Mouse (Mus musculus): ENCODE data around the gene Mreg. TPM values are rescaled to one million over a fixed set of nuclear protein-coding genes. Genes with fewer than 3 reads are reported as not detected.
"Not testable (repeated sequence)": the region's sequence is repeated elsewhere in the genome, so short reads cannot be mapped to it uniquely, and the experiment has no call there.

The Mreg gene
- polyA plus RNA-seq, 1 experiment from 2014 or later: 1.8 TPM

- Histone ChIP-seq H3K9me3 (ENCODE audit: low read depth, low read length) (no peaks in the 10 kb centered on the region), H3K27me3 (ENCODE audit: insufficient read depth, low read length) (no peaks in the 10 kb centered on the region), H3K4me2 (peak overlapping the region; percentile 65), H3K36me3 (ENCODE audit: insufficient read depth) (no peaks in the 10 kb centered on the region), H3K9ac (no peak overlapping the region; the same call in 1 of the 2 replicates), H3K4me3 (ENCODE audit: low read depth, low read length) (peak overlapping the region; percentile 39), H3K27ac (ENCODE audit: low read depth) (peak overlapping the region; percentile 90; the same call in 1 of the 2 replicates), H3K4me1 (ENCODE audit: insufficient read depth) (0 out of 2 replicates have a peak, but pooled peaks cover 6% of the 10 kb centered on the region)
- TF ChIP-seq CTCF (IDR thresholded peaks at IDR 0.05; ENCODE audit: low read depth): no peak
- no peak for ATAC-seq (ENCODE audit: insufficient read depth)
- peak; percentile 48 for DNase-seq
- 29% methylated on average over 11 of the region's 11 CpGs for WGBS
Observed at GRCm38 (mm10) chr1:72253881-72254491, 41.9 kb upstream of the Mreg start.

- Histone ChIP-seq H3K27ac (ENCODE audit: low read depth) (no peak overlapping the region), H3K36me3 (ENCODE audit: insufficient read depth) (no peaks in the 10 kb centered on the region), H3K4me1 (ENCODE audit: insufficient read depth) (0 out of 2 replicates have a peak, but pooled peaks cover 6% of the 10 kb centered on the region), H3K9ac (no peak overlapping the region), H3K9me3 (ENCODE audit: low read depth, low read length) (no peaks in the 10 kb centered on the region), H3K4me2 (no peak overlapping the region), H3K27me3 (ENCODE audit: insufficient read depth, low read length) (no peaks in the 10 kb centered on the region), H3K4me3 (ENCODE audit: low read depth, low read length) (no peak overlapping the region)
- ATAC-seq (ENCODE audit: insufficient read depth): no peak
- no peak for DNase-seq
- WGBS: 78% methylated on average over 1 of the region's 1 CpGs
- no peak for TF ChIP-seq CTCF (IDR thresholded peaks at IDR 0.05; ENCODE audit: low read depth)
Observed at GRCm38 (mm10) chr1:72251806-72252205, 39.7 kb upstream of the Mreg start.

GRCm38 (mm10) chr1:72248226-72248737 lies 36.2 kb upstream of the Mreg start:
- H3K27me3 ChIP-seq (ENCODE audit: insufficient read depth, low read length); ATAC-seq (ENCODE audit: insufficient read depth); H3K4me2 ChIP-seq; DNase-seq; H3K36me3 ChIP-seq (ENCODE audit: insufficient read depth); H3K4me1 ChIP-seq (ENCODE audit: insufficient read depth); H3K27ac ChIP-seq (ENCODE audit: low read depth); H3K9ac ChIP-seq; H3K9me3 ChIP-seq (ENCODE audit: low read depth, low read length); H3K4me3 ChIP-seq (ENCODE audit: low read depth, low read length): not testable (repeated sequence)
- 38% methylated on average over 9 of the region's 9 CpGs for WGBS

DNA sequence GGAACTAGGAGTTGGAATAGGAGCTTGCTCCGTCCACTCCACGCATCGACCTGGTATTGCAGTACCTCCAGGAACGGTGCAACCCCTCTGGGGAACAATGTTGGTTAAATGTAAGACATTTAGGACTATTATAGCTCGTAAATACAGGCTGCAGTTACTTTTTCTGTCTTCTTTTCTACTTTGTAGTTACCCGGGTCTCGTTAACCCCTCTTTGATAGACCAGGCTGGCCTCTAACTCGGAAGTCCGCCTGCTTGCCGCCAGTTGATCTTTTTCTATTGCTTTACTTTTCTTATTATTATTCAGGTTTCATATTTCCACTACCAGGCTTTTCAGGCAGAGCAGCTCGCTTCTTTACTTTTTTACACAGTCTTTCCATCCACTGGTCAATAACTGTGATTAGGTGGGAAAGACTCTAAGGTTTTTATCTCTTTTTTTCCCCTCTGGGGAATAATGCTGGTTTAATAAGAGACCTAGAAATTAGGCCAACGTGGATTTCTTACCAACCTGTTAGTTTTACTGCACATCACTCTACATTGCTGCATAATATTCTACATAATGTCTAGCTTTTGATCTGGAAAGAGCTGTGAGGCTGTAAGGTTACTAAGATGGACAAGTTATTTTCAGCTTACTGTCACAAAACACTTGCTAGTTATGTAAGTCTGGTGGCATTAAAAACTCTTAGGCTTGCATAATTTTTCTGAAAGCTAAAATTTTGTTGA lies 32.4 kb upstream of the Mreg start:
- H3K27me3 ChIP-seq (ENCODE audit: insufficient read depth, low read length): no peaks in the 10 kb centered on the region
- no peaks in the 10 kb centered on the region for H3K36me3 ChIP-seq (ENCODE audit: insufficient read depth)
- ATAC-seq (ENCODE audit: insufficient read depth) (peak; percentile 89), DNase-seq (peak; percentile 86)
- no peak overlapping the region for H3K9ac ChIP-seq
- no peaks in the 10 kb centered on the region for H3K9me3 ChIP-seq (ENCODE audit: low read depth, low read length)
- H3K4me1 ChIP-seq (ENCODE audit: insufficient read depth): no peaks in the 10 kb centered on the region
- peak overlapping the region; percentile 98; the same call in 1 of the 2 replicates for H3K27ac ChIP-seq (ENCODE audit: low read depth)
- H3K4me2 ChIP-seq: peak overlapping the region; percentile 69
- WGBS: under 1% methylated on average over 12 of the region's 12 CpGs
- peak overlapping the region; percentile 44; the same call in 1 of the 2 replicates for H3K4me3 ChIP-seq (ENCODE audit: low read depth, low read length)
- TF ChIP-seq CTCF (IDR thresholded peaks at IDR 0.05; ENCODE audit: low read depth): no peak

DNA sequence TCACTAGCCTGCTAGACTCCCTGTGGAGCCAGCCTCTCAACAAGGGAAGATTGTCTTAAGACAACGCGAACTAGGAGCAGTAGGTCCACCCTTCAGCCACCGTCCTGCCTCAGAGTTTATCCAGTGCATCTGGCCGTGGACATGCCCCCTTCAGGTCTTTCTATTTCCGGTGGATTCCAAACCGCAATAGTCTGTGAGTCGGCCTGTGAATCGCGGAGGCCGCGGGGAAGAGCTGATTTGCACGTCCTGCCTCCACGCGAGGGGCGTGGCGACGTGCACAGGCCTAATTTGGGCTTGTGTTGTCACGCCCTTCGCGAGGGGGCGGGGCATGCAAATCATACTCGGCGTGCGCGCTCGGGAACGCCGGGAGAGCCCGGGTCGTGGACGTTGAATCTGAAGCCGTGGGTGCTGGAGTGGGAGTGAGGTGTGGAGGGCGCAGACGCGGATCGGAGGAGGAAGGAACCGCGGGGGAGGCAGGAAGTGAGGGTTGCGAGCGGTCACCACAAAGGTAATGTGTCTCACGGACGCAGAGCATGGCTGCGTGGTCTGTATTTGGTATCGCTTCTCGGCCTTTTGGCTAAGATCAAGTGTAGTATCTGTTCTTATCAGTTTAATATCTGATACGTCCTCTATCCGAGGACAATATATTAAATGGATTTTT lies 31.7 kb upstream of the Mreg start:
- H3K9me3 ChIP-seq (ENCODE audit: low read depth, low read length): no peaks in the 10 kb centered on the region
- no peaks in the 10 kb centered on the region for H3K27me3 ChIP-seq (ENCODE audit: insufficient read depth, low read length)
- H3K4me1 ChIP-seq (ENCODE audit: insufficient read depth): no peaks in the 10 kb centered on the region
- H3K36me3 ChIP-seq (ENCODE audit: insufficient read depth): no peaks in the 10 kb centered on the region
- 1% methylated on average over 46 of the region's 47 CpGs for WGBS
- peak overlapping the region; percentile 98 for H3K27ac ChIP-seq (ENCODE audit: low read depth)
- peak; percentile 99 for DNase-seq
- peak overlapping the region; percentile 44 for H3K4me3 ChIP-seq (ENCODE audit: low read depth, low read length)
- peak; percentile 25 for TF ChIP-seq CTCF (IDR thresholded peaks at IDR 0.05; ENCODE audit: low read depth)
- ATAC-seq (ENCODE audit: insufficient read depth): peak; percentile 94
- H3K4me2 ChIP-seq: peak overlapping the region; percentile 69
- H3K9ac ChIP-seq: peak overlapping the region; percentile 77

GRCm38 (mm10) chr1:72242581-72243143 lies 30.6 kb upstream of the Mreg start:
- H3K9me3 ChIP-seq (ENCODE audit: low read depth, low read length): no peaks in the 10 kb centered on the region
- H3K9ac ChIP-seq: no peak overlapping the region
- H3K4me2 ChIP-seq: no peak overlapping the region
- H3K27me3 ChIP-seq (ENCODE audit: insufficient read depth, low read length): no peaks in the 10 kb centered on the region
- DNase-seq: no peak
- WGBS: 83% methylated on average over 5 of the region's 5 CpGs
- H3K4me1 ChIP-seq (ENCODE audit: insufficient read depth): no peaks in the 10 kb centered on the region
- H3K36me3 ChIP-seq (ENCODE audit: insufficient read depth): no peaks in the 10 kb centered on the region
- no peak overlapping the region for H3K27ac ChIP-seq (ENCODE audit: low read depth)
- no peak overlapping the region for H3K4me3 ChIP-seq (ENCODE audit: low read depth, low read length)
- no peak for TF ChIP-seq CTCF (IDR thresholded peaks at IDR 0.05; ENCODE audit: low read depth)
- ATAC-seq (ENCODE audit: insufficient read depth): no peak

DNA sequence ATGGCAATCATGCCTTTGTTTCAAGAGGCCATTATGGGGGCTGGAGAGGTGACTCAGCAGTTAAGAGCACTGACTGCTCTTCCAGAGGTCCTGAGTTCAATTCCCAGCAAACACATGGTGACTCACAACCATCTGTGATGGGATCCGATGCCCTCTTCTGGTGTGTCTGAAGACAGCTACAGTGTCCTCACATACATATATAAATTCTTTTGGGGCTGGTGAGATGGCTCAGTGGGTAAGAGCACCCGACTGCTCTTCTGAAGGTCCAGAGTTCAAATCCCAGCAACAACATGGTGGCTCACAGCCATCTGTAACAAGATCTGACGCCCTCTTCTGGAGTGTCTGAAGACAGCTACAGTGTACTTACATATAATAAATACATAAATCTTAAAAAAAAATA lies 27.0 kb upstream of the Mreg start:
- not testable (repeated sequence) for H3K27ac ChIP-seq (ENCODE audit: low read depth); H3K4me1 ChIP-seq (ENCODE audit: insufficient read depth); DNase-seq; H3K36me3 ChIP-seq (ENCODE audit: insufficient read depth); H3K9me3 ChIP-seq (ENCODE audit: low read depth, low read length); H3K4me2 ChIP-seq; H3K27me3 ChIP-seq (ENCODE audit: insufficient read depth, low read length); ATAC-seq (ENCODE audit: insufficient read depth); H3K9ac ChIP-seq; H3K4me3 ChIP-seq (ENCODE audit: low read depth, low read length)
- 75% methylated on average over 3 of the region's 3 CpGs for WGBS

All from lung, embryonic 14.5 days (tissue).